Mouse (Mus musculus) bone marrow, adult 2 months (tissue): ENCODE measurements around the gene Clip3.

ENCODE experiments used
- CTCF ChIP-seq: fragments of 200-500 bp; IDR thresholded peaks from 2 replicates; pipeline ENCODE4 v1.5.1; 2011; ENCODE audit warnings: low read length, control low read depth; ENCODE audit not compliant: control insufficient read depth, insufficient read depth
- POLR2A ChIP-seq: fragments of 200-500 bp; IDR thresholded peaks from 2 replicates; pipeline ENCODE4 v1.6.1; 2011; ENCODE audit warnings: low read depth, mild to moderate bottlenecking, control low read depth, low read length, borderline replicate concordance; ENCODE audit not compliant: control insufficient read depth

DNA sequence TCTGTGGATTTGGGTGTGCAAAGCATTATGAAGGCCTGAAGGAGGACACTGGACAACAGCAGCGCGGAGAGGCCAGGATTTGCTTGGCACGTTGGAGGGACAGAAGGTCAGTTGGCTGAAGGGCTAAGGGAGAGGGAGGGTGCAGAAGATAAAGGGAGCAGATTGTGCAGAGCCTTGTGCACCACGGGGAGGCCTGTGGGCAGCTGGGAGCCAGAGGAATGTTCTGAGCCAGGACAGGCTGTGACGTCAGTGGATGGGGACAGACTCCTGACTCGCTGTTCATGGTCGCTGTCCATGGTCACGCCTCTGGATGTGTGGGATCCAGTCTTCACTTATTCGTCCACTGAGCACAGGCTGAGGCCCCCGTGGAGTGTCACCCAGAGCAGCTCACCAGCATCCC, 3.6 kb downstream of the Clip3 start:
- TF ChIP-seq CTCF, result no peak
- no peak for TF ChIP-seq POLR2A
